Mouse (Mus musculus) CH12.LX (cell line): ENCODE results near the gene Cd99l2. TPM values are rescaled to one million over a fixed set of nuclear protein-coding genes. Genes with fewer than 3 reads are reported as not detected.

Experiments
- polyA plus RNA-seq: library from polyadenylated mRNA; unstranded; fragments of >175 nt; gene quantifications from 2 replicates; pipeline ENCODE4 v1.2.1, GENCODE M21; 2012; ENCODE audit warnings: low read depth; ENCODE audit not compliant: insufficient read length
- total RNA-seq, 2 experiments: library from RNA; depleted of rRNA; stranded (reverse); fragments of 300-350 nt in 1 of 2; fragments of >200 nt in 1 of 2; gene quantifications; 2 replicates each; pipeline ENCODE4 v1.2.3; 2012 to 2014

Cd99l2 gene
- total and polyA plus RNA-seq, 3 experiments: 9.9 to 13.7 (median 10.4) TPM

Other genes starting within 250 kb of the Cd99l2 start
- 17.2 and 17.5 TPM in 2 replicates for gene Mtmr1, start 128.1 kb downstream of the Cd99l2 start, total RNA-seq (2012; rRNA removed)
- gene Mtmr1, start 128.1 kb downstream of the Cd99l2 start, total RNA-seq (2014; rRNA removed): 35.3 and 43.4 TPM in 2 replicates
- 15.3 and 15.6 TPM in 2 replicates for gene Mtmr1, start 128.1 kb downstream of the Cd99l2 start, polyA plus RNA-seq
- gene Hmgb3, start 63.1 kb upstream of the Cd99l2 start, total RNA-seq (2012; rRNA removed): 26.5 and 31.9 TPM in 2 replicates
- gene Hmgb3, start 63.1 kb upstream of the Cd99l2 start, total RNA-seq (2014; rRNA removed): 40.6 and 47.3 TPM in 2 replicates
- 56.2 and 59.1 TPM in 2 replicates for gene Hmgb3, start 63.1 kb upstream of the Cd99l2 start, polyA plus RNA-seq
- not detected in 2 replicates for gene Gpr50, start 170.8 kb upstream of the Cd99l2 start, total RNA-seq (2012; rRNA removed)
- gene Gpr50, start 170.8 kb upstream of the Cd99l2 start, total RNA-seq (2014; rRNA removed): not detected in 2 replicates
- gene Gpr50, start 170.8 kb upstream of the Cd99l2 start, polyA plus RNA-seq: not detected in 2 replicates